Mouse (Mus musculus): ENCODE results near the gene Zyx. TPM values are rescaled to one million over a fixed set of nuclear protein-coding genes. Genes with fewer than 3 reads are reported as not detected.

Zyx gene
- total RNA-seq, 4 experiments from 2014 or later = 42.1 to 50.3 (median 47.5) TPM

- no peak for DNase-seq (ENCODE audit: low spot score in 2 of 2)
These were observed 46.8 kb downstream of the Zyx start for GRCm38 (mm10) chr6:42395960-42396809.

- DNase-seq (ENCODE audit: low spot score in 2 of 2) = no peak
These were observed 47.7 kb downstream of the Zyx start for GRCm38 (mm10) chr6:42397041-42397657.

GRCm38 (mm10) chr6:42398285-42398684, 48.9 kb downstream of the Zyx start:
- no peak for DNase-seq (ENCODE audit: low spot score in 2 of 2)

- no peak for DNase-seq (ENCODE audit: low spot score in 2 of 2)
These were observed 49.6 kb downstream of the Zyx start for GRCm38 (mm10) chr6:42398998-42399397.

- DNase-seq (ENCODE audit: low spot score in 2 of 2) = no peak
These were observed 50.5 kb downstream of the Zyx start, which contains the start of gene Tas2r143 for GRCm38 (mm10) chr6:42399938-42400337. TSS of gene Tas2r143 (plus strand) at chr6:42400238.

- no peak for DNase-seq (ENCODE audit: low spot score in 2 of 2)
These were observed 55.7 kb downstream of the Zyx start, which contains the start of gene Tas2r135 for GRCm38 (mm10) chr6:42405134-42405533. TSS of gene Tas2r135 (plus strand) at chr6:42405434.

Other genes starting within 250 kb of the Zyx start
- not detected for gene Tas2r139, start 208.7 kb upstream of the Zyx start, total RNA-seq (2022)
- gene Tas2r144, start 134.3 kb upstream of the Zyx start, total RNA-seq (2022) = not detected
- gene Gstk1, start 103.7 kb upstream of the Zyx start, total RNA-seq (2022) = 10 to 100 TPM; 11.3 to 13.8 (median 11.7) TPM
- gene Tmem139, start 87.7 kb upstream of the Zyx start, total RNA-seq (2022) = not detected
- 10 to 100 TPM; 20.7 to 22.6 (median 22.0) TPM for gene Casp2, start 84.6 kb upstream of the Zyx start, total RNA-seq (2022)
- gene Clcn1, start 62.9 kb upstream of the Zyx start, total RNA-seq (2022) = 1 to 10 TPM; 4.3 to 4.8 (median 4.4) TPM
- 100 to 1,000 TPM; 112 to 128 (median 121) TPM for gene Fam131b, start 25.0 kb upstream of the Zyx start, total RNA-seq (2022)
- gene Epha1, start 23.6 kb downstream of the Zyx start, total RNA-seq (2022) = under 1 TPM in 3 of 4 experiments, not detected in 1; 0.23 to 0.68 (median 0.28) TPM
- gene Tas2r143, start 50.6 kb downstream of the Zyx start, total RNA-seq (2022) = not detected
- gene Tas2r135, start 55.8 kb downstream of the Zyx start, total RNA-seq (2022) = not detected
- not detected for gene Tas2r126, start 84.9 kb downstream of the Zyx start, total RNA-seq (2022)
- gene Olfr458, start 115.6 kb downstream of the Zyx start, total RNA-seq (2022) = not detected
- not detected for gene Olfr457, start 126.7 kb downstream of the Zyx start, total RNA-seq (2022)
- not detected for gene Olfr456, start 137.6 kb downstream of the Zyx start, total RNA-seq (2022)
- not detected for gene Olfr455, start 198.0 kb downstream of the Zyx start, total RNA-seq (2022)
- gene Tcaf3, start 248.1 kb downstream of the Zyx start, total RNA-seq (2022) = not detected